9 mouse cellular contexts compared by ENCODE assay signal in the genomic region with DNA sequence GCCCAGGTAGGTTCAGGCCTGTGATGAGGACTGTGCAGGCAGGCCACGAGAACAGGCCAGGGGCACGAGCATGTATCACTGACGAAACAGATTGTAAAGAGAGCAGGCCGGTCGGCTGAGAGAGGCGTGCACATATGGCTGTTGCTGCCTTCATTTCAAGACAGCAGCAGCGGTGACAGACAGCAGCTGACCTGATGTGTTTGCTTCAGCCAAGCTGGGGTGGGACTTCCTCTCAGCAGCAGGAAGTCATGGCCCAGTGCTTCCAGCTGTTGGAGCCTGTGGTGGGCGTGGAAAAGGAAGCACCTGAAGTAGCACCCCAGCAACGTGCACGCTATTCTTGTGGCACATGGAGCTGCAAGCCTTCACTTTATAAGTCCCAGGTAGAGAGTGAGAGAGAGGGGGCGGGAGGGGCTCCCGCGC.
DNase-seq lines count a peak whose midpoint lies in the region; ATAC-seq lines count a peak whose summit lies in the region.
"Had no signal": no experiment of that assay in that cellular context is flagged by ENCODE, and none has a peak within 500 bp of the region (broad histone marks: within the 10 kb centered on the region; RNA-seq: fewer than 3 reads in every experiment).

No protein-coding gene starts in this region.

- no peaks in the 10 kb centered on the region for H3K27me3 ChIP-seq in kidney, embryonic 16.5 days (ENCODE audit: insufficient read depth, low read length)
- no peaks in the 10 kb centered on the region for H3K27me3 ChIP-seq in embryonic facial prominence, embryonic 14.5 days (replicated peaks; ENCODE audit: control insufficient read depth, insufficient read depth, low read length)
- no peaks in the 10 kb centered on the region for H3K27me3 ChIP-seq in midbrain, embryonic 13.5 days
- no peaks in the 10 kb centered on the region for H3K27me3 ChIP-seq in midbrain, embryonic 16.5 days (ENCODE audit: control insufficient read depth, insufficient read depth, low read depth, low read length)
- H3K27me3 ChIP-seq in forebrain, embryonic 13.5 days, result no peaks in the 10 kb centered on the region
- H3K27me3 ChIP-seq: embryonic facial prominence, embryonic 12.5 days had no signal

- no peak overlapping the region for H3K4me3 ChIP-seq in kidney, embryonic 16.5 days (ENCODE audit: low read length)
- H3K4me3 ChIP-seq in embryonic facial prominence, embryonic 14.5 days (ENCODE audit: low read depth, low read length), result no peak overlapping the region
- H3K4me3 ChIP-seq in midbrain, embryonic 13.5 days (replicated peaks), result no peak overlapping the region
- H3K4me3 ChIP-seq in midbrain, embryonic 16.5 days (ENCODE audit: low read depth, low read length), result no peak overlapping the region
- no peak overlapping the region for H3K4me3 ChIP-seq in forebrain, embryonic 13.5 days
- H3K4me3 ChIP-seq: embryonic facial prominence, embryonic 12.5 days had no signal

- no peaks in the 10 kb centered on the region for H3K36me3 ChIP-seq in kidney, embryonic 16.5 days (ENCODE audit: insufficient read depth, low read length)
- no peaks in the 10 kb centered on the region for H3K36me3 ChIP-seq in embryonic facial prominence, embryonic 14.5 days (ENCODE audit: control insufficient read depth, insufficient read depth, low read length)
- no peaks in the 10 kb centered on the region for H3K36me3 ChIP-seq in midbrain, embryonic 13.5 days
- no peaks in the 10 kb centered on the region for H3K36me3 ChIP-seq in midbrain, embryonic 16.5 days (ENCODE audit: control insufficient read depth, insufficient read depth, low read length)
- no peaks in the 10 kb centered on the region for H3K36me3 ChIP-seq in forebrain, embryonic 13.5 days (ENCODE audit: poor library complexity, severe bottlenecking)
- H3K36me3 ChIP-seq: embryonic facial prominence, embryonic 12.5 days had no signal

- H3K9me3 ChIP-seq in kidney, embryonic 16.5 days (ENCODE audit: low read length), result peaks cover under 1% of the 10 kb centered on the region
- no peaks in the 10 kb centered on the region for H3K9me3 ChIP-seq in embryonic facial prominence, embryonic 14.5 days (ENCODE audit: control insufficient read depth, low read length)
- no peaks in the 10 kb centered on the region for H3K9me3 ChIP-seq in midbrain, embryonic 13.5 days
- H3K9me3 ChIP-seq in midbrain, embryonic 16.5 days (replicated peaks; ENCODE audit: control insufficient read depth, low read length, poor library complexity, severe bottlenecking), result no peaks in the 10 kb centered on the region
- H3K9me3 ChIP-seq in forebrain, embryonic 13.5 days (replicated peaks), result no peaks in the 10 kb centered on the region
- H3K9me3 ChIP-seq: embryonic facial prominence, embryonic 12.5 days had no signal

- 56% methylated on average over 13 of the region's 13 CpGs for WGBS in kidney, embryonic 16.5 days
- 68% methylated on average over 13 of the region's 13 CpGs for WGBS in embryonic facial prominence, embryonic 14.5 days
- 70% methylated on average over 13 of the region's 13 CpGs for WGBS in midbrain, embryonic 13.5 days
- 76% methylated on average over 13 of the region's 13 CpGs for WGBS in midbrain, embryonic 16.5 days
- WGBS in forebrain, embryonic 13.5 days, result 80% methylated on average over 13 of the region's 13 CpGs

- peak; percentile 72 for ATAC-seq in kidney, embryonic 16.5 days (ENCODE audit: low FRiP score, low TSS enrichment)
- ATAC-seq in embryonic facial prominence, embryonic 14.5 days (ENCODE audit: low read depth), result no peak
- ATAC-seq in midbrain, embryonic 13.5 days, result no peak
- ATAC-seq in midbrain, embryonic 16.5 days, result no peak
- no peak for ATAC-seq in forebrain, embryonic 13.5 days

- H3K27ac ChIP-seq in kidney, embryonic 16.5 days (ENCODE audit: low read length), result no peak overlapping the region
- H3K27ac ChIP-seq in embryonic facial prominence, embryonic 14.5 days (replicated peaks; ENCODE audit: low read depth, low read length), result no peak overlapping the region
- no peak overlapping the region for H3K27ac ChIP-seq in midbrain, embryonic 13.5 days
- H3K27ac ChIP-seq in midbrain, embryonic 16.5 days (ENCODE audit: low read length), result no peak overlapping the region
- H3K27ac ChIP-seq in forebrain, embryonic 13.5 days, result no peak overlapping the region
- H3K27ac ChIP-seq: embryonic facial prominence, embryonic 12.5 days had no signal

- 0 out of 2 replicates have a peak, but pooled peaks cover 6% of the 10 kb centered on the region for H3K4me1 ChIP-seq in kidney, embryonic 16.5 days (ENCODE audit: insufficient read depth, low read length)
- H3K4me1 ChIP-seq in embryonic facial prominence, embryonic 14.5 days (ENCODE audit: control insufficient read depth, insufficient read depth, low read length), result no peaks in the 10 kb centered on the region
- no peaks in the 10 kb centered on the region for H3K4me1 ChIP-seq in midbrain, embryonic 13.5 days (replicated peaks)
- H3K4me1 ChIP-seq in midbrain, embryonic 16.5 days (ENCODE audit: control insufficient read depth, insufficient read depth, low read length), result no peaks in the 10 kb centered on the region
- H3K4me1 ChIP-seq in forebrain, embryonic 13.5 days, result no peaks in the 10 kb centered on the region
- H3K4me1 ChIP-seq: embryonic facial prominence, embryonic 12.5 days had no signal

- no peak for DNase-seq in kidney, postnatal 36 days
- peak; percentile 29 for DNase-seq in embryonic facial prominence, embryonic 14.5 days (ENCODE audit: low spot score)
- DNase-seq in lung, postnatal 25 days (ENCODE audit: low spot score), result peak; percentile 59
- peak; percentile 66 to 78 for DNase-seq in thymus, adult 18-20 months

- no peak overlapping the region; the same call in 1 of the 2 replicates for H3K4me2 ChIP-seq in kidney, embryonic 16.5 days (replicated peaks; ENCODE audit: low read depth, low read length)
- H3K4me2 ChIP-seq in embryonic facial prominence, embryonic 14.5 days (ENCODE audit: low read depth, low read length), result no peak overlapping the region
- H3K4me2 ChIP-seq in midbrain, embryonic 13.5 days (replicated peaks), result no peak overlapping the region
- no peak overlapping the region for H3K4me2 ChIP-seq in midbrain, embryonic 16.5 days (ENCODE audit: low read length)
- no peak overlapping the region for H3K4me2 ChIP-seq in forebrain, embryonic 13.5 days
- H3K4me2 ChIP-seq: embryonic facial prominence, embryonic 12.5 days had no signal

- no peak overlapping the region for H3K9ac ChIP-seq in kidney, embryonic 16.5 days (replicated peaks; ENCODE audit: low read length)
- H3K9ac ChIP-seq in embryonic facial prominence, embryonic 14.5 days (ENCODE audit: low read depth, low read length), result no peak overlapping the region
- no peak overlapping the region for H3K9ac ChIP-seq in midbrain, embryonic 13.5 days (replicated peaks)
- no peak overlapping the region for H3K9ac ChIP-seq in midbrain, embryonic 16.5 days (ENCODE audit: low read depth, low read length)
- H3K9ac ChIP-seq in forebrain, embryonic 13.5 days, result no peak overlapping the region
- H3K9ac ChIP-seq: embryonic facial prominence, embryonic 12.5 days had no signal

Comparison
In these comparisons a context has a peak if more than half of its experiments do, and no peak if none do; other contexts are left out.
1. DNase-seq: peak in embryonic facial prominence, embryonic 14.5 days (single experiment), lung, postnatal 25 days (single experiment) and thymus, adult 18-20 months (2 of 2); none in kidney, postnatal 36 days (0 of 2).